Mouse (Mus musculus) heart, adult 8-10 months (tissue): ENCODE data around the gene Plxdc1. TPM values are rescaled to one million over a fixed set of nuclear protein-coding genes. Genes with fewer than 3 reads are reported as not detected.
A peak's percentile ranks its signal among the peaks of the same experiment; 100 is the strongest.

Experiments
- DNase-seq: peaks from one replicate; pipeline ENCODE4 v3.0.0; 2022; ENCODE audit warnings: low spot score
- total RNA-seq, 4 experiments: library from RNA; stranded (reverse); gene quantifications; 2 replicates each; pipeline ENCODE4 v1.2.4; 2022

Plxdc1 gene
- 1 to 10 TPM; 2.7 to 4.5 (median 3.4) TPM for total RNA-seq

- DNase-seq = no peak
Measured at GRCm38 (mm10) chr11:97985727-97986677, at the start of gene Plxdc1. TSS of gene Plxdc1 (minus strand) at chr11:97986444.

GRCm38 (mm10) chr11:98035977-98036377, 49.7 kb upstream of the Plxdc1 start:
- DNase-seq = no peak

GRCm38 (mm10) chr11:98034840-98035239, 48.6 kb upstream of the Plxdc1 start:
- DNase-seq = no peak

- DNase-seq = no peak
Measured at GRCm38 (mm10) chr11:98034061-98034460, 47.8 kb upstream of the Plxdc1 start.

- DNase-seq = peak; percentile 76
Measured at GRCm38 (mm10) chr11:98031443-98031770, 45.2 kb upstream of the Plxdc1 start.

GRCm38 (mm10) chr11:98030701-98031442, 44.6 kb upstream of the Plxdc1 start:
- no peak for DNase-seq

- no peak for DNase-seq
Measured at GRCm38 (mm10) chr11:98027785-98028184, 41.5 kb upstream of the Plxdc1 start.

- DNase-seq = no peak
Measured at GRCm38 (mm10) chr11:98027297-98027688, 41.0 kb upstream of the Plxdc1 start.

- DNase-seq = peak; percentile 92
Measured at GRCm38 (mm10) chr11:98026570-98027296, 40.5 kb upstream of the Plxdc1 start, which contains the start of gene Rpl19. TSS of gene Rpl19 (plus strand) at chr11:98026710.

GRCm38 (mm10) chr11:98026248-98026569, 40.0 kb upstream of the Plxdc1 start:
- DNase-seq = no peak

GRCm38 (mm10) chr11:98024516-98024915, 38.3 kb upstream of the Plxdc1 start:
- DNase-seq = no peak

- DNase-seq = peak; percentile 39
Measured at GRCm38 (mm10) chr11:98022555-98023371, 36.5 kb upstream of the Plxdc1 start, which contains the start of gene Cacnb1. TSS of gene Cacnb1 (minus strand) at chr11:98023034.

- DNase-seq = no peak
Measured at GRCm38 (mm10) chr11:98022253-98022554, 36.0 kb upstream of the Plxdc1 start.

GRCm38 (mm10) chr11:98021565-98022252, 35.5 kb upstream of the Plxdc1 start:
- DNase-seq = no peak

GRCm38 (mm10) chr11:98021118-98021517, 34.9 kb upstream of the Plxdc1 start:
- no peak for DNase-seq

- no peak for DNase-seq
Measured at GRCm38 (mm10) chr11:98020710-98021109, 34.5 kb upstream of the Plxdc1 start.

GRCm38 (mm10) chr11:98019883-98020610, 33.8 kb upstream of the Plxdc1 start:
- DNase-seq = no peak

- DNase-seq = no peak
Measured at GRCm38 (mm10) chr11:98018858-98019641, 32.8 kb upstream of the Plxdc1 start.

- DNase-seq = no peak
Measured at GRCm38 (mm10) chr11:98018222-98018621, 32.0 kb upstream of the Plxdc1 start.
